Mouse (Mus musculus): ENCODE data around the gene Lamc2.

GRCm38 (mm10) chr1:153202195-153202594 lies 15.9 kb upstream of the Lamc2 start:
- TF ChIP-seq CTCF (IDR thresholded peaks at IDR 0.05; ENCODE audit: control insufficient read depth, insufficient read depth, insufficient replicate concordance, low read depth, low read length), result no peak
- TF ChIP-seq POLR2A (IDR thresholded peaks at IDR 0.05; ENCODE audit: control insufficient read depth, low read depth, low read length), result no peak
